10 mouse cellular contexts compared by ENCODE assay signal in genomic region chr13:113429615-113430014, GRCm38 (mm10).
DNase-seq lines count a peak whose midpoint lies in the region; ATAC-seq and TF ChIP-seq lines count a peak whose summit lies in the region.
"Had no signal": no experiment of that assay in that cellular context is flagged by ENCODE, and none has a peak within 500 bp of the region (broad histone marks: within the 10 kb centered on the region; RNA-seq: fewer than 3 reads in every experiment).

No protein-coding gene starts in this region.

- no peak overlapping the region for H3K9ac ChIP-seq in forebrain, embryonic 11.5 days (ENCODE audit: low read length)
- no peak overlapping the region for H3K9ac ChIP-seq in liver, postnatal 0 days (replicated peaks)
- H3K9ac ChIP-seq in liver, embryonic 11.5 days (ENCODE audit: low read depth, low read length), result no peak overlapping the region
- H3K9ac ChIP-seq: midbrain, embryonic 12.5 days had no signal

- WGBS in forebrain, embryonic 11.5 days, result 40% methylated on average over 3 of the region's 3 CpGs
- WGBS in forebrain, embryonic 10.5 days, result 42% methylated on average over 3 of the region's 3 CpGs
- WGBS in liver, postnatal 0 days (ENCODE audit: insufficient replicate concordance), result 43% methylated on average over 3 of the region's 3 CpGs
- WGBS in liver, embryonic 11.5 days, result 40% methylated on average over 3 of the region's 3 CpGs

- H3K27me3 ChIP-seq in forebrain, embryonic 11.5 days (ENCODE audit: control insufficient read depth, insufficient read depth, low read length), result no peaks in the 10 kb centered on the region
- H3K27me3 ChIP-seq in forebrain, embryonic 10.5 days (ENCODE audit: poor library complexity, severe bottlenecking), result no peaks in the 10 kb centered on the region
- no peaks in the 10 kb centered on the region for H3K27me3 ChIP-seq in liver, postnatal 0 days (ENCODE audit: insufficient read depth, low read length)
- H3K27me3 ChIP-seq in liver, embryonic 11.5 days (replicated peaks; ENCODE audit: control insufficient read depth, insufficient read depth, low read length), result no peaks in the 10 kb centered on the region
- H3K27me3 ChIP-seq: midbrain, embryonic 12.5 days had no signal

- no peak overlapping the region for H3K27ac ChIP-seq in forebrain, embryonic 11.5 days (ENCODE audit: low read depth, low read length)
- no peak overlapping the region for H3K27ac ChIP-seq in forebrain, embryonic 10.5 days
- no peak overlapping the region for H3K27ac ChIP-seq in liver, postnatal 0 days (ENCODE audit: low read depth)
- no peak overlapping the region for H3K27ac ChIP-seq in liver, embryonic 11.5 days (ENCODE audit: low read depth, low read length)
- H3K27ac ChIP-seq: midbrain, embryonic 12.5 days had no signal

- no peak for DNase-seq in forebrain, embryonic 11.5 days (ENCODE audit: low spot score)
- DNase-seq in forebrain, embryonic 10.5 days (ENCODE audit: extremely low spot score, low spot score), result no peak
- no peak for DNase-seq in liver, postnatal 0 days
- DNase-seq in liver, embryonic 11.5 days (ENCODE audit: low spot score), result no peak
- DNase-seq in embryo, embryonic 10 days (ENCODE audit: low spot score), result peak; percentile 20
- peak; percentile 49 for DNase-seq in retina, postnatal 1 day
- DNase-seq in urinary bladder, postnatal 14 days (ENCODE audit: low spot score), result no peak

- H3K4me3 ChIP-seq in forebrain, embryonic 11.5 days (ENCODE audit: low read depth, low read length), result no peak overlapping the region
- H3K4me3 ChIP-seq in forebrain, embryonic 10.5 days, result no peak overlapping the region
- H3K4me3 ChIP-seq in liver, postnatal 0 days (ENCODE audit: low read depth, low read length), result no peak overlapping the region
- no peak overlapping the region for H3K4me3 ChIP-seq in liver, embryonic 11.5 days (ENCODE audit: low read depth, low read length)
- H3K4me3 ChIP-seq: erythroblast, embryonic 14.5 days; midbrain, embryonic 12.5 days had no signal

- TF ChIP-seq EP300 in liver, postnatal 0 days (IDR thresholded peaks at IDR 0.05; ENCODE audit: low read depth), result no peak

- peak; percentile 64 for TF ChIP-seq CTCF in liver, postnatal 0 days (IDR thresholded peaks at IDR 0.05; ENCODE audit: low read depth)

- H3K4me2 ChIP-seq in forebrain, embryonic 11.5 days (ENCODE audit: low read depth, low read length, severe bottlenecking), result no peak overlapping the region
- H3K4me2 ChIP-seq in liver, postnatal 0 days (ENCODE audit: low read depth, low read length), result no peak overlapping the region
- H3K4me2 ChIP-seq in liver, embryonic 11.5 days, result no peak overlapping the region
- H3K4me2 ChIP-seq: midbrain, embryonic 12.5 days had no signal

- H3K4me1 ChIP-seq in forebrain, embryonic 11.5 days (replicated peaks; ENCODE audit: control insufficient read depth, insufficient read depth, low read length), result no peaks in the 10 kb centered on the region
- H3K4me1 ChIP-seq in forebrain, embryonic 10.5 days, result no peaks in the 10 kb centered on the region
- 0 out of 2 replicates have a peak, but pooled peaks cover under 1% of the 10 kb centered on the region for H3K4me1 ChIP-seq in liver, postnatal 0 days (ENCODE audit: insufficient read depth)
- no peaks in the 10 kb centered on the region for H3K4me1 ChIP-seq in liver, embryonic 11.5 days (replicated peaks; ENCODE audit: control insufficient read depth, insufficient read depth, low read length)
- H3K4me1 ChIP-seq: midbrain, embryonic 12.5 days had no signal

- H3K9me3 ChIP-seq in forebrain, embryonic 11.5 days (ENCODE audit: control insufficient read depth, low read length), result no peaks in the 10 kb centered on the region; the same call in 1 of the 2 replicates
- H3K9me3 ChIP-seq in forebrain, embryonic 10.5 days, result no peaks in the 10 kb centered on the region
- no peaks in the 10 kb centered on the region for H3K9me3 ChIP-seq in liver, postnatal 0 days (ENCODE audit: low read length)
- H3K9me3 ChIP-seq in liver, embryonic 11.5 days (ENCODE audit: control insufficient read depth, low read length), result 0 out of 2 replicates have a peak, but pooled peaks cover 2% of the 10 kb centered on the region
- H3K9me3 ChIP-seq: midbrain, embryonic 12.5 days had no signal

- ATAC-seq in forebrain, embryonic 11.5 days (replicated peaks; ENCODE audit: low FRiP score), result 0 out of 2 replicates have a peak, but pooled peaks have one; percentile 55
- no peak for ATAC-seq in liver, postnatal 0 days
- ATAC-seq in liver, embryonic 11.5 days (replicated peaks; ENCODE audit: low FRiP score), result no peak
- ATAC-seq in inflammation-experienced regulatory T-cells, adult 6 months, result no peak

- H3K36me3 ChIP-seq in forebrain, embryonic 11.5 days (ENCODE audit: control insufficient read depth, insufficient read depth, low read length), result no peaks in the 10 kb centered on the region
- no peaks in the 10 kb centered on the region for H3K36me3 ChIP-seq in forebrain, embryonic 10.5 days (replicated peaks)
- no peaks in the 10 kb centered on the region for H3K36me3 ChIP-seq in liver, postnatal 0 days (replicated peaks; ENCODE audit: insufficient read depth, low read length)
- H3K36me3 ChIP-seq in liver, embryonic 11.5 days (ENCODE audit: control insufficient read depth, insufficient read depth, low read length), result no peaks in the 10 kb centered on the region
- H3K36me3 ChIP-seq: midbrain, embryonic 12.5 days had no signal

Comparison
In these comparisons a context has a peak if more than half of its experiments do, and no peak if none do; other contexts are left out.
1. DNase-seq: peak in embryo, embryonic 10 days (single experiment) and retina, postnatal 1 day (single experiment); none in forebrain, embryonic 11.5 days (single experiment), forebrain, embryonic 10.5 days (single experiment), liver, postnatal 0 days (single experiment), liver, embryonic 11.5 days (single experiment) and urinary bladder, postnatal 14 days (single experiment).